Mouse (Mus musculus): Measurements from ENCODE around the gene Gm3173.
"Not testable (repeated sequence)": the region's sequence is repeated elsewhere in the genome, so short reads cannot be mapped to it uniquely, and the experiment has no call there.

Gm3173 gene

GRCm38 (mm10) chr14:4430692-4431091 lies at the start of gene Gm3173:
TSS of gene Gm3173 (plus strand) at chr14:4430992.
- DNase-seq (ENCODE audit: low read depth, low spot score) = not testable (repeated sequence)

GRCm38 (mm10) chr14:4385606-4386005 lies 45.2 kb upstream of the Gm3173 start:
- DNase-seq (ENCODE audit: low read depth, low spot score) = not testable (repeated sequence)

- DNase-seq (ENCODE audit: low read depth, low spot score) = not testable (repeated sequence)
These were observed 37.8 kb upstream of the Gm3173 start for GRCm38 (mm10) chr14:4392841-4393530.

- not testable (repeated sequence) for DNase-seq (ENCODE audit: low read depth, low spot score)
These were observed 33.6 kb upstream of the Gm3173 start, which contains the start of gene Gm3159 for GRCm38 (mm10) chr14:4397226-4397625. TSS of gene Gm3159 (plus strand) at chr14:4397526.

GRCm38 (mm10) chr14:4398624-4399023 lies 32.2 kb upstream of the Gm3173 start:
- not testable (repeated sequence) for DNase-seq (ENCODE audit: low read depth, low spot score)

- not testable (repeated sequence) for DNase-seq (ENCODE audit: low read depth, low spot score)
These were observed 30.5 kb upstream of the Gm3173 start for GRCm38 (mm10) chr14:4400115-4400789.

- not testable (repeated sequence) for DNase-seq (ENCODE audit: low read depth, low spot score)
These were observed 29.5 kb upstream of the Gm3173 start for GRCm38 (mm10) chr14:4401245-4401644.

- not testable (repeated sequence) for DNase-seq (ENCODE audit: low read depth, low spot score)
These were observed 27.0 kb upstream of the Gm3173 start for GRCm38 (mm10) chr14:4403840-4404239.

GRCm38 (mm10) chr14:4409939-4410338 lies 20.9 kb upstream of the Gm3173 start:
- DNase-seq (ENCODE audit: low read depth, low spot score) = not testable (repeated sequence)

GRCm38 (mm10) chr14:4414965-4415835 lies 15.6 kb upstream of the Gm3173 start, which contains the start of gene Gm3164:
TSS of gene Gm3164 (plus strand) at chr14:4415448.
- DNase-seq (ENCODE audit: low read depth, low spot score) = peak; percentile 32

- DNase-seq (ENCODE audit: low read depth, low spot score) = not testable (repeated sequence)
These were observed 50.7 kb downstream of the Gm3173 start, which contains the start of gene Gm3182 for GRCm38 (mm10) chr14:4481445-4481844. TSS of gene Gm3182 (plus strand) at chr14:4481745.

- not testable (repeated sequence) for DNase-seq (ENCODE audit: low read depth, low spot score)
These were observed 68.6 kb downstream of the Gm3173 start for GRCm38 (mm10) chr14:4499425-4499824.

- DNase-seq (ENCODE audit: low read depth, low spot score) = not testable (repeated sequence)
These were observed 124.3 kb downstream of the Gm3173 start, which contains the start of gene Gm3047 for GRCm38 (mm10) chr14:4555105-4555504. TSS of gene Gm3047 (plus strand) at chr14:4555405.

Measured in ES-CJ7 (cell line).